Mouse (Mus musculus): ENCODE measurements around the gene Gpr179. TPM values are rescaled to one million over a fixed set of nuclear protein-coding genes. Genes with fewer than 3 reads are reported as not detected.

Gpr179 gene
- polyA plus RNA-seq, 1 experiment from 2014 or later = 0.13 TPM

- no peak for ATAC-seq
- no peak overlapping the region for H3K9ac ChIP-seq (ENCODE audit: low read depth, low read length)
- H3K9me3 ChIP-seq (ENCODE audit: control insufficient read depth, low read length) = no peaks in the 10 kb centered on the region
- peaks cover 20% of the 10 kb centered on the region for H3K4me1 ChIP-seq (ENCODE audit: control insufficient read depth, insufficient read depth, low read length)
- H3K4me3 ChIP-seq (ENCODE audit: low read length) = no peak overlapping the region
- no peak overlapping the region for H3K27ac ChIP-seq (ENCODE audit: low read length)
- no peaks in the 10 kb centered on the region for H3K36me3 ChIP-seq (ENCODE audit: control insufficient read depth, insufficient read depth, low read length)
- H3K27me3 ChIP-seq (replicated peaks; ENCODE audit: control insufficient read depth, insufficient read depth, low read length) = no peaks in the 10 kb centered on the region
- WGBS = 94% methylated on average over 11 of the region's 11 CpGs
- no peak overlapping the region for H3K4me2 ChIP-seq (ENCODE audit: low read depth, low read length)
These were observed 44.4 kb downstream of the Gpr179 start for GRCm38 (mm10) chr11:97307294-97308069.

DNA sequence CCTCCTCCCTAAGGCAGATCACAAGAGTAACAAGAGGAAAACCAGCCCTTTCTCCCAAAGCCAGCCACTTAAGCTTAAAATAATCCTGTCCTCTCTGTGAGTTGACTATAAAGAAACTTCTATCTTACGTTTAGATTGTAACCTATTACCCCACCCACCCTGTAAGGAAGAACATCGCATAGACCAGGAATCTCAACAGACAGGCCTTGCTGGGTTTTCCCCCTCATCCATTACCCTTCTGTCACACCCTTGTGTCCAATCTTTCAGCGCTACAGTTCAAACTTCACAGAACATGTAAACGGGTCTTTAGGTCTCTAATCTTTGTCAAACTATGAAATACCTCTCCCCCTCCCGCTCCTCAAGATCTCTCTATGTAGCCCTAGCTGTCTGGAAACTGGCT is 47.2 kb downstream of the Gpr179 start:
- no peak overlapping the region for H3K4me2 ChIP-seq (ENCODE audit: low read depth, low read length)
- H3K27me3 ChIP-seq (replicated peaks; ENCODE audit: control insufficient read depth, insufficient read depth, low read length) = no peaks in the 10 kb centered on the region
- WGBS = 40% methylated on average over 5 of the region's 5 CpGs
- no peak overlapping the region for H3K27ac ChIP-seq (ENCODE audit: low read length)
- peaks cover 15% of the 10 kb centered on the region for H3K4me1 ChIP-seq (ENCODE audit: control insufficient read depth, insufficient read depth, low read length)
- H3K4me3 ChIP-seq (ENCODE audit: low read length) = no peak overlapping the region
- no peak overlapping the region for H3K9ac ChIP-seq (ENCODE audit: low read depth, low read length)
- no peaks in the 10 kb centered on the region for H3K9me3 ChIP-seq (ENCODE audit: control insufficient read depth, low read length)
- no peaks in the 10 kb centered on the region for H3K36me3 ChIP-seq (ENCODE audit: control insufficient read depth, insufficient read depth, low read length)
- ATAC-seq = 0 out of 2 replicates have a peak, but pooled peaks have one; percentile 12

- Histone ChIP-seq H3K9ac (ENCODE audit: low read depth, low read length) (no peak overlapping the region), H3K4me1 (ENCODE audit: control insufficient read depth, insufficient read depth, low read length) (peaks cover 10% of the 10 kb centered on the region; the same call in 1 of the 2 replicates), H3K4me3 (ENCODE audit: low read length) (no peak overlapping the region), H3K9me3 (ENCODE audit: control insufficient read depth, low read length) (no peaks in the 10 kb centered on the region), H3K27me3 (replicated peaks; ENCODE audit: control insufficient read depth, insufficient read depth, low read length) (no peaks in the 10 kb centered on the region), H3K4me2 (ENCODE audit: low read depth, low read length) (peak overlapping the region; percentile 17; the same call in 1 of the 2 replicates), H3K27ac (ENCODE audit: low read length) (peak overlapping the region; percentile 78), H3K36me3 (ENCODE audit: control insufficient read depth, insufficient read depth, low read length) (no peaks in the 10 kb centered on the region)
- 18% methylated on average over 7 of the region's 7 CpGs for WGBS
- peak; percentile 88 for ATAC-seq
These were observed 49.6 kb downstream of the Gpr179 start for GRCm38 (mm10) chr11:97302231-97302781.

GRCm38 (mm10) chr11:97301406-97301805 is 50.5 kb downstream of the Gpr179 start:
- H3K4me1 ChIP-seq (ENCODE audit: control insufficient read depth, insufficient read depth, low read length) = peaks cover 10% of the 10 kb centered on the region; the same call in 1 of the 2 replicates
- 78% methylated on average over 16 of the region's 16 CpGs for WGBS
- H3K4me3 ChIP-seq (ENCODE audit: low read length) = no peak overlapping the region
- H3K27me3 ChIP-seq (replicated peaks; ENCODE audit: control insufficient read depth, insufficient read depth, low read length) = no peaks in the 10 kb centered on the region
- no peaks in the 10 kb centered on the region for H3K36me3 ChIP-seq (ENCODE audit: control insufficient read depth, insufficient read depth, low read length)
- H3K9me3 ChIP-seq (ENCODE audit: control insufficient read depth, low read length) = no peaks in the 10 kb centered on the region
- no peak overlapping the region for H3K27ac ChIP-seq (ENCODE audit: low read length)
- H3K4me2 ChIP-seq (ENCODE audit: low read depth, low read length) = no peak overlapping the region
- no peak for ATAC-seq
- no peak overlapping the region for H3K9ac ChIP-seq (ENCODE audit: low read depth, low read length)

- Histone ChIP-seq H3K9me3 (ENCODE audit: control insufficient read depth, low read length) (no peaks in the 10 kb centered on the region), H3K4me1 (ENCODE audit: control insufficient read depth, insufficient read depth, low read length) (peaks cover 10% of the 10 kb centered on the region; the same call in 1 of the 2 replicates), H3K36me3 (ENCODE audit: control insufficient read depth, insufficient read depth, low read length) (no peaks in the 10 kb centered on the region), H3K27me3 (replicated peaks; ENCODE audit: control insufficient read depth, insufficient read depth, low read length) (no peaks in the 10 kb centered on the region), H3K27ac (ENCODE audit: low read length) (no peak overlapping the region), H3K4me3 (ENCODE audit: low read length) (no peak overlapping the region), H3K9ac (ENCODE audit: low read depth, low read length) (no peak overlapping the region), H3K4me2 (ENCODE audit: low read depth, low read length) (no peak overlapping the region)
- no peak for ATAC-seq
- 90% methylated on average over 2 of the region's 2 CpGs for WGBS
These were observed 51.9 kb downstream of the Gpr179 start for GRCm38 (mm10) chr11:97299939-97300338.

DNA sequence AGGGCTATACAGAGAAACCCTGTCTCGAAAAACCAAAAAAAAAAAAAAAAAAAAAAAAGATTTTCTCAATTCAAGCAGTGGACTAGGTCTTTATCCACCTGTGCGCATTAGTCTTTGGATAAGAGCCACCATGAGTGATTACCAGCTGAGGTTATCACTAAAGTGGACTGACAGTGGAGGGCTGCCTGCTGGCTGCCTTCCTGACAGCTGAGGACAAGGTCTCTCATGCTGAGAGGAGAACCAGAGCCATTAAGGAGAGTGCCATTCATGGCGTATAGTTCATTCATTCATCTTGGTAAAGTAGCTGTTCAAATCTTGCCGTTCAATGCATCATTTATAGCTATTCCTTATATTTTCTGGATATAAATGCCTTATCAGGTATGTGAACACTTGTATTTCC is 55.3 kb downstream of the Gpr179 start:
- Histone ChIP-seq H3K9me3 (ENCODE audit: control insufficient read depth, low read length) (no peaks in the 10 kb centered on the region), H3K4me3 (ENCODE audit: low read length) (no peak overlapping the region), H3K4me2 (ENCODE audit: low read depth, low read length) (no peak overlapping the region), H3K36me3 (ENCODE audit: control insufficient read depth, insufficient read depth, low read length) (no peaks in the 10 kb centered on the region), H3K27me3 (replicated peaks; ENCODE audit: control insufficient read depth, insufficient read depth, low read length) (no peaks in the 10 kb centered on the region), H3K9ac (ENCODE audit: low read depth, low read length) (no peak overlapping the region), H3K27ac (ENCODE audit: low read length) (no peak overlapping the region), H3K4me1 (ENCODE audit: control insufficient read depth, insufficient read depth, low read length) (no peaks in the 10 kb centered on the region)
- 91% methylated on average over 3 of the region's 4 CpGs for WGBS
- ATAC-seq = no peak

DNA sequence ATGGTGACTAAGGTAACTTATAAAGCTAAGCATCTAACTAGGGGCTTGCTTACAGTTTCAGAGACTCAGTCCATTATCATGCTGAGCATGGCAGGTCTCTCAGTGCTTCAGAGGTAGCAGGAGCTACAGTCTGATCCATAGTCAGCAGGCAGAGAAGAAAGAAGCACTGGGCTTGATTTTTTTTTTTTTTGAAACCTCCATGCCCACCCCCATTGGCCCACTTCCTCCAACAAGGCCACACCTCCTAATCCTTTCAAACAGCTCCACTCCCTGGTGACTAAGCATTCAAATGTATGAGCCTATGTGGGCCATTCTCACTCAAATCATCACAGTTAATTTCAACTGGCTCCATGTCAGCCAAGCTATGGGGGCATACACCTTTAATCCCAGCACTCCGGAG is 59.1 kb downstream of the Gpr179 start:
- 91% methylated on average over 1 of the region's 1 CpGs for WGBS
- no peak overlapping the region for H3K9ac ChIP-seq (ENCODE audit: low read depth, low read length)

DNA sequence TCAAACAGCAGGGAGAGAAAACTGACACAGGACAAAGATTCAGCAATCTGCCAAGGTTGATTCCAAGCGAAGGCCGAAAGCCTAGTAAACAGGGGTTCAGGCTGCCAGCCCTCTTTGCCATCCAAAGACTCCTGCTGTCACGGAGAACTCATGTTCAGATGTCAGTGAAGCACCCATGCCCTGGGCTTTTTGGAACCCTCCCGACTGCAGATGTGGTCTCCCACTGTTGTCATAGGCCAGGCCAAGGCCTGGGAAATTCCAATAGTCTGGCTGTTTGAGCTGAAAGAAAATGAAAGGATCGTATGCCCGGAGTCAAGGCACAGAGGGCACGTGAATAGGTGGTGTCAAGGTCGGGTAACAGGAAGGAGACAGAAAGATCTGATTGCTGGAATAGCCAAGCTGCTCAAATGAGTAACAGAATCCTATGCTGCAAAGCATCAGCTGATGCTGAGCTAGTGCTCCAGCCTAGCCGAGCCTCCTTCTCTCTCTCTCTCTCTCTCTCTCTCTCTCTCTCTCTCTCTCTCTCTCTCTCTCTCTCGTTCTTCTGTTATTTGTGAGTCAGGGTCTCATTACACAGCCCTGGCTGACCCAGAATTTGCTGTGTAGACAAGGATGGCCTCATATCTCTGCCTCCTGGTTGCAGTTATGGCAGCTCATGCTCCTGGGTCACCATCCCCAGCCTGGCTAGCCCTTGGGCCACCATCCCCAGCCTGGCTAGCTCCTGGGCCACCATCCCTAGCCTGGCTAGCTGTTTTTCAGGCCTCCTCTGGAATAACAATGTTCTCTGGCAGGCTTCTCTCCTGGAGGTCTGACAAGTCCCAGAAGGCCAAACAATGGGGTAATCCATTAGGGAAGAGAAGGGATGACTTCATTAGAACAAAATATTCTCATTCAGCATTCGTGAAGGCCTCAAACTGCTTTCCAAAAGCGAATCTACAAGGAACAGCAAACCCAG is 62.3 kb downstream of the Gpr179 start:
- no peak overlapping the region for H3K27ac ChIP-seq (ENCODE audit: low read length)
- H3K27me3 ChIP-seq (replicated peaks; ENCODE audit: control insufficient read depth, insufficient read depth, low read length) = no peaks in the 10 kb centered on the region
- H3K4me1 ChIP-seq (ENCODE audit: control insufficient read depth, insufficient read depth, low read length) = no peaks in the 10 kb centered on the region
- no peak overlapping the region for H3K4me3 ChIP-seq (ENCODE audit: low read length)
- H3K9me3 ChIP-seq (ENCODE audit: control insufficient read depth, low read length) = no peaks in the 10 kb centered on the region
- 54% methylated on average over 12 of the region's 12 CpGs for WGBS
- no peak for ATAC-seq
- no peak overlapping the region for H3K9ac ChIP-seq (ENCODE audit: low read depth, low read length)
- no peak overlapping the region for H3K4me2 ChIP-seq (ENCODE audit: low read depth, low read length)
- no peaks in the 10 kb centered on the region for H3K36me3 ChIP-seq (ENCODE audit: control insufficient read depth, insufficient read depth, low read length)

More for the DNA sequence above, 59.1 kb downstream of the Gpr179 start:
- Histone ChIP-seq H3K4me3 (ENCODE audit: low read length) (no peak overlapping the region), H3K27me3 (replicated peaks; ENCODE audit: control insufficient read depth, insufficient read depth, low read length) (no peaks in the 10 kb centered on the region), H3K36me3 (ENCODE audit: control insufficient read depth, insufficient read depth, low read length) (no peaks in the 10 kb centered on the region), H3K27ac (ENCODE audit: low read length) (no peak overlapping the region), H3K4me2 (ENCODE audit: low read depth, low read length) (no peak overlapping the region), H3K9me3 (ENCODE audit: control insufficient read depth, low read length) (no peaks in the 10 kb centered on the region), H3K4me1 (ENCODE audit: control insufficient read depth, insufficient read depth, low read length) (no peaks in the 10 kb centered on the region)
- ATAC-seq = no peak

- no peak for ATAC-seq
- H3K27me3 ChIP-seq (replicated peaks; ENCODE audit: control insufficient read depth, insufficient read depth, low read length) = no peaks in the 10 kb centered on the region
- no peak overlapping the region for H3K27ac ChIP-seq (ENCODE audit: low read length)
- H3K4me1 ChIP-seq (ENCODE audit: control insufficient read depth, insufficient read depth, low read length) = no peaks in the 10 kb centered on the region
- H3K9me3 ChIP-seq (ENCODE audit: control insufficient read depth, low read length) = no peaks in the 10 kb centered on the region
- no peak overlapping the region for H3K4me3 ChIP-seq (ENCODE audit: low read length)
- H3K36me3 ChIP-seq (ENCODE audit: control insufficient read depth, insufficient read depth, low read length) = no peaks in the 10 kb centered on the region
- H3K9ac ChIP-seq (ENCODE audit: low read depth, low read length) = no peak overlapping the region
- no peak overlapping the region for H3K4me2 ChIP-seq (ENCODE audit: low read depth, low read length)
These were observed 64.2 kb downstream of the Gpr179 start for GRCm38 (mm10) chr11:97287643-97288042.

Measured in intestine, embryonic 16.5 days (tissue).